Mouse (Mus musculus) CD4-positive, CD25-positive, alpha-beta regulatory T cell (primary cell): ENCODE data around the gene Zkscan14. TPM values are rescaled to one million over a fixed set of nuclear protein-coding genes. Genes with fewer than 3 reads are reported as not detected.

Source experiments
- polyA plus RNA-seq: library from polyadenylated mRNA; unstranded; fragments of 100-300 nt; shearing (Covaris generic); gene quantifications from one replicate; pipeline ENCODE4 v1.2.1, GENCODE M21; 2017

Zkscan14 gene
- 25.8 TPM for polyA plus RNA-seq

GRCm38 (mm10) chr5:145201321-145201991 lies at the start of gene Zkscan14:
Gene Zkscan14 (minus strand): TSS chr5:145201868.

GRCm38 (mm10) chr5:145231367-145231871 lies 29.8 kb upstream of the Zkscan14 start, which contains the start of gene Zfp655:
Gene Zfp655 (plus strand): TSS chr5:145231715.

GRCm38 (mm10) chr5:145203936-145204691 lies 2.4 kb upstream of the Zkscan14 start, which contains the start of gene Zkscan5:
Gene Zkscan5 (plus strand): TSS chr5:145204562.

GRCm38 (mm10) chr5:145191962-145192361 lies 9.7 kb downstream of the Zkscan14 start, which contains the start of gene Atp5j2:
Gene Atp5j2 (minus strand): TSS chr5:145192062.

GRCm38 (mm10) chr5:145166536-145167305 lies 34.9 kb downstream of the Zkscan14 start, which contains the start of the genes Ptcd1 and Cpsf4:
Gene Ptcd1 (minus strand): TSS chr5:145167108.
Gene Cpsf4 (plus strand): TSS chr5:145167213.

Other genes with a start within 250 kb of the Zkscan14 start
- gene Smurf1, start 236.0 kb downstream of the Zkscan14 start, polyA plus RNA-seq, result 40.0 TPM
- not detected for gene Gm4871, start 169.1 kb downstream of the Zkscan14 start, polyA plus RNA-seq
- not detected for gene 1700018F24Rik, start 158.9 kb downstream of the Zkscan14 start, polyA plus RNA-seq
- 73.3 TPM for gene Arpc1a, start 118.0 kb downstream of the Zkscan14 start, polyA plus RNA-seq
- not detected for gene Kpna7, start 117.8 kb downstream of the Zkscan14 start, polyA plus RNA-seq
- 1,015 TPM for gene Arpc1b, start 87.7 kb downstream of the Zkscan14 start, polyA plus RNA-seq
- gene Pdap1, start 61.6 kb downstream of the Zkscan14 start, polyA plus RNA-seq, result 52.6 TPM
- 167 TPM for gene Bud31, start 61.5 kb downstream of the Zkscan14 start, polyA plus RNA-seq
- gene Ptcd1, start 34.8 kb downstream of the Zkscan14 start, polyA plus RNA-seq, result 26.4 TPM
- gene Cpsf4, start 34.7 kb downstream of the Zkscan14 start, polyA plus RNA-seq, result 40.7 TPM
- 373 TPM for gene Atp5j2, start 9.8 kb downstream of the Zkscan14 start, polyA plus RNA-seq
- gene Zkscan5, start 2.7 kb upstream of the Zkscan14 start, polyA plus RNA-seq, result 7.1 TPM
- gene Zfp655, start 29.8 kb upstream of the Zkscan14 start, polyA plus RNA-seq, result 48.5 TPM
- 1.1 TPM for gene Zscan25, start 78.6 kb upstream of the Zkscan14 start, polyA plus RNA-seq
- not detected for gene Cyp3a57, start 143.4 kb upstream of the Zkscan14 start, polyA plus RNA-seq